Mouse (Mus musculus): ENCODE measurements around the gene Ciart.
"Not testable (repeated sequence)": the region's sequence is repeated elsewhere in the genome, so short reads cannot be mapped to it uniquely, and the experiment has no call there.

Ciart gene

GRCm38 (mm10) chr3:95901616-95902372 lies 19.7 kb upstream of the Ciart start:
- DNase-seq: peak; percentile 69 to 86

DNA sequence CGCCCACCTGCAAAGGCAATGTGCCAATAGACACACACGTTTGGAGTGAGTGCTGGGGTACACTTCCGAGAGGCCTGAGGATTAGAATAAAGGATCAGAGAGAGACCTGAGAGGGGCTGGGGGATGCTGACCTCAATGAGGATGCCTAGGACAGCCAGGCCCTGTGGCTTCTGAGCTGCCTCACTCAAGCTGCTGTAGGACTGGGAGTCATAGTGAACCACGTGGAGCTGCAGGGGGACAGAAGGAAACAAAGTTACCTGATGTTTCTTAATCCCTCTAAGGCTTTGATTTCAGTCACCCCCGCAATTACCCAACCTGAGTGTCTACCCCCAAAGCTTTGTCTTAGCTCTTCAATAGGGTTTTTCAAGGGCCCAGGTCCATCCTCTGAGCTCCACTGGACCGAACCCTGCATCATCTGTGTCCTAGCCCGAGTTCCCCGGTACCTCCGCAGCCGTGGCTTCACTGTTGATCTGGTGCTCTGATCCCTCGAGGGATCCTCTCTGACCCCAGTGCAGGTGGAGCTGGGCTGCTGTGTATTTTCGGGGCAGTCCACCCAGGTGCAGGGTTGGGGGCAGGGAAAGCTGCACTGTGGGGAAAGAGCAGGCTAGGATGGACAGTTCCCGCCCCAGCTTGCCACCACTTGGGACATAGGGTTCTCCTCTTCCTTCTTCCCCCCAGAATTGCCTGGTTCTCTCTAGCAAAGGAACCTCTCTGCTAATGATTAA lies 17.9 kb upstream of the Ciart start:
- DNase-seq: no peak

DNA sequence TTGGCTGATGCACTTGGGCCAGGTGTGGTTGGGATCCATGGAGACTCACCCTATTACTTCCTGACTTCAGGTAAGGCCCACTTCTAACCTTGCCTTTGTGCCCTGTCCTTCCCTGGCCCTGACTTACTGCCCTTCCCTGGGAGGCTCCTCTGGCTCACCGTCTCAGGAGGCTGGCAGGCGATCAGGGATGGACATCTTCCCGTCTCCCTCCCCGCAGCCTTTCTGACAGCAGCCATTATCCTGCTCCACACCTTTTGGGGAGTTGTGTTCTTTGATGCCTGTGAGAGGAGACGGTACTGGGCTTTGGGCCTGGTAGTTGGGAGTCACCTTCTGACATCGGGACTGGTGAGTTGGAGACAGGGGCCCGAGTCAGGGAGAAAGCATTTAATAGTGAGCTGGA lies 13.4 kb upstream of the Ciart start:
- DNase-seq: not testable (repeated sequence)

GRCm38 (mm10) chr3:95894317-95895160 lies 12.5 kb upstream of the Ciart start:
- peak; percentile 85 to 91 for DNase-seq

DNA sequence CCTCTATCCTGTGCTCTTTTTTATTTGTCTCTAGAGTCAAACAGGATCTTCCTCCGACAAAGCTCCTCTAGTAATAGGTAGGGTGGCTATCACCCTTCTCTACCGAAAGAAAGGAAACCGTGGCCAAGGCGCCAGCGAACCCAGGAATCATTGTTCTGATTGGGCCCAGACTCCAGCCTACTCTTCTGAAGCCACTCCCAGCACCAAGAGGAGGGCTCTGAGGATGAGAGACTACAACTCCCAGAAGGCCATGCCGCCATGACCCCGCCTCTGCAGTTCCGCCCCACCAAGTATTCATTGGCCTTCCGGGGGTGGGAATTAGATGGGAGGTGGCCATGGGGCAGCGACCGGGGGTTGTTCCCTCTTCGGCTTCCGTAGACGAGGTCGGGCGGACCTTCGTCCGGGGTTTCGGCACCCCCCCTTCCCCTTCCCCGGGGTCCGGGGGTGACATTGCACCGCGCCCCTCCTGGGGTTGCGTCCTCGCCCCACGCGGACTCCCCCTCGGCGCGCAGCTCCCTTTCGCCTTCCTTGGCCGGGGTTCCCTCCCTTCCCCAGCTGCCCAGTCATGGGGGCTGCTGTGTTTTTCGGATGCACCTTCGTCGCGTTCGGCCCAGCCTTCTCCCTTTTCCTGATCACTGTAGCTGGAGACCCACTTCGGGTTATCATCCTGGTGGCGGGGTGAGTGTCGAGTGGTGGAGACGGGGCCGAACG lies 11.7 kb upstream of the Ciart start, which contains the start of gene Aph1a:
Gene Aph1a (plus strand): TSS at position 364 of the 711 bp plus-strand sequence.
- peak; percentile 97 to 99 for DNase-seq

GRCm38 (mm10) chr3:95893126-95893525 lies 11.1 kb upstream of the Ciart start:
- DNase-seq: peak in 1 of 2 experiments; percentile 41

DNA sequence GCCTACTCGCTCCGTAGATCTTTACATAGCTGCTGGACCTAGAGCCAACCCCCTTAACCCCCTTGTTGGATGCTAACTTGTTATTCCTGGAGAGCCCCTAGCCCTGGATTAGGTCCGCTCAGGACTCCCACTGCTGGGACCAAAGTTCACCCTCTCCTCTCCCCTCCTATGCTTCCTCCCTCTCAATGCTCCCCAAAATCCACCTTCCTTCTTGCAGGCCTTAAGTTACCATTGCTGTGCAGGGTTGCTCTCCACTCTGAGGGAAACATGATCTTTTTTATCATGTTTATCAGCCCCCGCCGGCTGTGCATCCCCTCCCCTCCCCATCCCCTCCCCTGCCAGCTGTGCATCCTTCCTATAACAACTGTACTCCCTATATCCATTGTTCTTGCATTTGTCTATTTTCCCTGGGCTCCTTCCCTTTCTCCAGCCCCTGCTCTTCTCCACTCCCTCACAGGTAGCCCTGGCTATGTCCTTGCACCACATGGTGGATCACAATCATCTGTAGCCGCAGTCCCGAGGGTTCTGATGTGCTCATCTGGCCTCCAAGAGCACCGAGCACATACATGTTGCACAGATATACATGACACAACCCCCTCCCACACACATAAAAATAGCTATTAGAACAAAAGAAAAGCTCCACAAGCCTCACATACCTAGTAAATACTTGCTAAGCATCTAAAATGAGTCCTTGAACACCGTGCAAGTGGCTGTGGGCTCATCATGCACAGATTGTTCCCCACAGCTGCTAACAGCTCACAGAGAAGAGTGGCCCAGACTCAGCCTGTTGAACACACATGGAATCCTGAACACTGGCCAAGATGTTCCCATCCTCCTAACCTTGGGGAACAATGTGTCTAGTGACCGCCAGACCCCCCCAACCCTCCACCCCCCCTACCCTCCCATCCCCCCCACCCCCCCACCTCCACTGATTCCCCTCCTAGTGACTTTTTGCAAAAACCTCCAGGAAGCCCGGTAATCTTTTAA lies 10.3 kb upstream of the Ciart start:
- no peak for DNase-seq

DNA sequence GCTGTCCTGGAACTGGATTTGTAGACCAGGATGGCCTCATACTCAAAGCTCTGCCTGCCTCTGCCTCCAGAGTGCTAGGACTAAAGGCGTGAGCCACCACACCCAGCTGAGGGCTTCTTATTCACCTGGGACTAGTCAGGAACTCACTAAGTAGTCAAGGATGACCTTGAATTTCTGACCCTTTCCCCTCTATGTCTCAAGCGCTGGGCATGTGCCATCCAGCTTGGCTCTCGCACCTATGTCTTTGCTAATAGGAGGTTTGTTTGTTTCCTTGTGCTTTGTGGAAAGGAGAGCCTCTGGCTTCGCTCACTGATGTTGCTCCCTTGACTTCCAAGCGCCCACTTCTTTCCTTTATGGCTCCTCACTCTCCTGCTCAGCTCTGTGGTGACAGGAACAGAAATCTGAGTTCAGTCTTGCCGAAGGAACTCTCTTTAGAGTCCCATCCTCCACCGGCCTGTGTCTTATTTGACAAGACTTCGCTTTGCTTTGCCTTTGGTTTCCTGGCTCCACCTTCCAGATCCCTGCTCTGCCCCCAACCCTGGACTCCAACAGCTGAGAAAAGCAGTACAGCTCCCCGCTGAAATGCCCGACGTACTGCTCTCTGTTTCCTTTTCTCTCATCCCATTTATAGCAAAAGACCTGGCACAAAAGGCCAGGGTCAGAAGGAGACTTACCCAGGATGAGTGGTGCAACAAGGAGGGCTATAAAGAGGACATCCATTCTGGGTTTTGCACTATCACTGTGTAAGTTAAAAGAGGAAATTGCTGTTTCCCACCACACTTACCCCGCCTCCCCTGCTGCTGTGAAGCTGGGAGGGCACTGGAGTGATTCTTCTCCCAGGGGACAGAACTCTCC lies 9.4 kb upstream of the Ciart start, which contains the start of gene BC028528:
Gene BC028528 (minus strand): TSS at position 795 of the 855 bp plus-strand sequence.
- peak in 1 of 2 experiments; percentile 31 for DNase-seq

GRCm38 (mm10) chr3:95889664-95890063 lies 7.6 kb upstream of the Ciart start:
- DNase-seq: no peak

DNA sequence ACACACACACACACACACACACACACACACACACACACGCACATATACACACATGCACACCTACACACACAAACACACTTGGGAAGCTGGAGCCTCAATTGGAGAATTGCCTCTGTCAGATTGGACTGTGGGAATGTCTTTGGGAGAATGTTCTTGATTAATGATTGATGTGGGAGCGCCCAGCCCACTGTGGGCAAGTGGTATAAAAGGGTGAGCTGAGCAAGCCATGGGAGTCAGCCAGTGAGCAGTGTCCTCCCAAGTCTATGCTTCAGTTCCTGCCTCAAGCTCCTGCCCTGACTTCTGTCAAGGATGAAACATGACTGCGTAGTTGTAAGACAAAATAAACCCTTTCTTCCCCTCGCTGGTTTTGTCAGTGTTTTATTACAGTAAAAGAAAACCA lies 5.5 kb upstream of the Ciart start:
- peak; percentile 67 to 81 for DNase-seq

GRCm38 (mm10) chr3:95884400-95884799 lies 2.3 kb upstream of the Ciart start:
- peak; percentile 63 to 75 for DNase-seq

GRCm38 (mm10) chr3:95882816-95883425 lies 870 bp upstream of the Ciart start:
- DNase-seq: peak; percentile 88 to 92

GRCm38 (mm10) chr3:95879063-95879462 lies 3.0 kb downstream of the Ciart start:
- no peak for DNase-seq

DNA sequence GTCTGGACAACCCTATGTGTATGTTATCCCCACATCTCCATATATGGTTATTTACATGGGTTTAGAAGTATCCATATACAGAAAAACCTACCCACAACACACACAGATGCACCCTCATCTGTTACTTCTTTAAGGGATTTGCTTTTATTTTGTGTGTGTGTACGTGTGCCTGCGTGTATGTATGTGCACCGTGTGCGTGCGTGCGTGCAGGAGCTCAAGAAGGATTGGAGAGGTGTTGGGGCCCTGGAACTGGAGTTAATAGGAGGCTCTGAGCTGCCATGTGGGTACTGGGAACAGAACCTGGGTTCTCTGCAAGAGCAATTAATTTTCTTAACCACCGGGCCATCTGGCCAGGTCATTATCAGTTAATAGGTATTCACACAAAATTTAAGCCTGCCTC lies 10.0 kb downstream of the Ciart start:
- no peak for DNase-seq

- DNase-seq: peak; percentile 88 to 97
Measured at GRCm38 (mm10) chr3:95871392-95871867, 10.6 kb downstream of the Ciart start, which contains the start of gene Mrps21. Gene Mrps21 (minus strand): TSS chr3:95871519.

DNA sequence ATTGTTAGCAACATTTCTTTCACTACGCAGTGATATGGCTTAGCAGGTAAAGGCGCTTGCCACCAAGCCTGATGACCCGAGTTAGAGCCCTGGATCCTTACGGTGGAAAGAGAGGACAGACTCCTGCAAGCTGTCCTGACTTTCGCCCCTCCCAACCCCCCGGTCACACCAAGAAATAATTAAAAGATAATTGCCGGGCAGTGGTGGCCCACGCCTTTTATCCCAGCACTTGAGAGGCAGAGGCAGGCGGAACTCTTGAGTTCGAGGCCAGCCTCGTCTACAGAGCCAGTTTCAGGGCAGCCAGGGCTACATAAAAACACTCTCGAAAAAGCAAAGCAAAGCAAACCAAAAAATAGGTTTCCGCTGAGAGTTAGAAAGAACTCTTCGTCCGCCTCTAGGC lies 11.1 kb downstream of the Ciart start:
- peak; percentile 21 to 57 for DNase-seq

DNA sequence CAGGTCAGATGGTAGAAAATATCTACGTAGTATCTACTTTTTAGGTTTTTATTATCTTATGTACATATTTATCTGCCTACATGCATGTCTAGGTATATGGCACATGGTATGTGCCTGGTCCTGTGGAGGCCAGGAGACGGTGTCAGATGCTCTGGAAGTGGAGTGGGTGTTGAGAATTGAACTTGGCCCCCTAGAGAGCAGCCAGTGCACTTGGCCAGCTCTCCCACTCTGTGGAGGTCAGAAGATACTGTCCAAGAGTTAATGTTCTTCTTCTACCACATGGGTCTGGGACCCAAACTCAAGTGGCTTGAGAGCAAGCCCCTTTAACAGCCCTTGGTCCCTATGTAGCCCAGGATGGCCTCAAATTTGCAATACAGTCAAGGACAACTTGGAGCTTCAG lies 14.6 kb downstream of the Ciart start:
- peak in 1 of 2 experiments; percentile 67 for DNase-seq

DNA sequence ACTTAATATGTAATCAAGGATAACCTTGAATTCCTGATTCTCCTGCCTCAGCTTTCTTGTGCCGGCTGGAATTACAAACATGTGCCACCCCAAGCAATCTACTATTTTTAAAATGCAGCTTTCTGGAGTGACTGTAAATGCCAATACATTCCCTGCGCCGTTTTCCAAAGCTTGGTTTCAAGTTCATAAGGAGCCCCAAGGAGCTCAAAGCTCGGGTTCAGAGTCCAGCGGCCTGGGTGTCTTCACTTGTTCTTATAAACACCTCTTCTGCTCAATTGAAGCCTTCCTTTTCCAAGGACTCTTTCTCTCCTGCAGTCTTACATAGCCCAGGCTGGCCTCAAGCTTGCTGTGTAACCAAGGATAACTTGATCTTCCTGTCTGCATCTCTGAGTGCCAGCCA lies 16.0 kb downstream of the Ciart start:
- peak; percentile 67 to 86 for DNase-seq

DNA sequence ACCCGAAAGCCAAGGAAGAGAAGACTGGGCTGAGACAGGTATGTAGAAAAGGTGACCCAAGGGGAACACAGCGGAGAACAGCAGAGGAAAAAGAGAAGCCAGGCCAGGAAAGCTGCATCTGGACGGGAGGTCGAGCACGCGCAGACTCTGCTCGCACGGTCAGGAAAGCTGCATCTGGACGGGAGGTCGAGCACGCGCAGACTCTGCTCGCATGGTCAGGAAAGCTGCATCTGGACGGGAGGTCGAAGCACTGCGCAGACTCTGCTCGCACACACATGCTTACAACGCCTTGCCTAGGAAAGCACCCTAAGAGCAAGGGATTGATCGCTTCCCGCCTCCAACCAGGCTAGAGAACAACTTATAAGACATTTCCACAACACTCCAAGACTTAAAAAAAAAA lies 16.5 kb downstream of the Ciart start:
- DNase-seq: no peak

Measured in kidney, postnatal 25 days (tissue).